Mouse (Mus musculus): ENCODE results near the gene Cyp1a2.
A peak's percentile ranks its signal among the peaks of the same experiment; 100 is the strongest.
"Not testable (repeated sequence)": the region's sequence is repeated elsewhere in the genome, so short reads cannot be mapped to it uniquely, and the experiment has no call there.

Gene Cyp1a2

DNA sequence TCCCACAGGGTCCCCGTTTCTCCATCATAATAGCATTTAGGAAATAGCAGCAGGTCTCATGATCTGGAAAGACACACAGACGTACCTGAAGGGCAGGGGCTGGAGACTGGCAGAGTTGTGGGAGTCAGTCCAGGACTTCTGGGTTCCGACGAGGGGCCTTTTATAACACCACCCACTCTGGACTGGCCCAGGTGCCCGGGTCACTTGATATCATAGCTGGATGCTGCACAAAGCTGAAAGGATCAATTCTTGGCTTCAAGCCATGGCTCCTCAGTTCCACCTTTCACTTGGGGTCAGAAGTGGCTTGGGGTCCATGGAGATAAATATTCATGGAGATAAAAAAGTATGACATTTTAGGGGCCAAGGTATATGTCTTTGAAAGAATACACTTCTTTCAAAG lies at the start of gene Cyp1a2:
Gene Cyp1a2 (minus strand): TSS at position 184 of the 400 bp plus-strand sequence.
- DNase-seq: no peak

DNA sequence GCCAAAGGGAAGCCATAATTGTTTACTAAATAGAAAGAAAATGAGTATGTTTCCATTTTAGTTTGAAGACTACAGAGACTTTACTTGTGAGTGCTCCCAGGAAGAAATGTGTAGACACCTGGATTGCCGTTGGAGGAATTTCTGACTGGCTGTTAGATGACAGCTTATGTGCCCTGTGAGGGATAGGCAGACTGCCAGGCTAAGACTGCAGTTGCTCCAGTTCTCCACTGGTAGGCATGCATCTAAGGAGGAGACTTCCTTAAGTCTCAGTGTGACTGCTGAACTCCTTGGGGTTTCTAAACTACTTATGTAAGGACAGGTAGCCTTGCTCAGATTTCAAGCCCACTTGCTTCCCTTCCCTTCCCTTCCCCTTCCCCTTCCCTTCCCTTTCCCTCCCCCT lies 44.8 kb upstream of the Cyp1a2 start:
- DNase-seq: no peak

DNA sequence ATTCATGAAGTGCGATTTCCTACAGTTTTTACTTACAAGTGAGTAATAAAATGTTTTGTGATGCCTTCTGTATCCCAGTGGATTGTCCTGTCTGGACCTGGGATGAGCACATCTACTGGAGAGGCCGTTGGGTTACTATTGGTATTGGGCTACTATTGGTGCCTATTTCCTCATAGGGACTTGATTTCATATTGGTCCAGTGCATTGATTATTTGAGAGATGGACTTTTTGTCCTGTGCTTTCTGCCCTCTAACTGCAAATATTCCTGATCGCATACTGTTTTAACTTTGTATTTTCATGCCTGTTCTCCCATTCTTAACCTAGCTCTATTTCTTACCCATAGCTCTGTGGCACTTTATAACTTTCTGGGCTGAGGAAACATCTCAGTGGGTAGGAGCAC lies 41.2 kb upstream of the Cyp1a2 start:
- DNase-seq: no peak

DNA sequence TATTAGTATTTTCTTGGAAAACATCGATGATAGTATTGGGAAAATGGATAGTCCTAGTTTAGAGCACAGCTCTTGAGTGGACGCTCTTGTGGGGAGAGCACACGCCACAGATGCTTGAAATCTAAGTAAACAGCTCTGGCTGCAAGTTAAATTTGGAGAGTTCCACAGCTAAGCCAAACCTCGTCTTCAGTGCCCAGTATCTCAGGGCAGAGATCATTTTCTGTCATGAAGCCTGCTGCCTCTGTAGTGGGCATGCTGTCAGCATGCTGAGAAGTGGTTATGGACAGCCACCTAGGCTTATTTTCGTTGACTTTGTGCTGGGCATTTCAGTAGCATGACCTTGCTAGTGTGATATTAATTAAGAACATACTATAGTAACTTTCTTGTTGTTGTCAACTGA lies 40.3 kb upstream of the Cyp1a2 start:
- DNase-seq: no peak

DNA sequence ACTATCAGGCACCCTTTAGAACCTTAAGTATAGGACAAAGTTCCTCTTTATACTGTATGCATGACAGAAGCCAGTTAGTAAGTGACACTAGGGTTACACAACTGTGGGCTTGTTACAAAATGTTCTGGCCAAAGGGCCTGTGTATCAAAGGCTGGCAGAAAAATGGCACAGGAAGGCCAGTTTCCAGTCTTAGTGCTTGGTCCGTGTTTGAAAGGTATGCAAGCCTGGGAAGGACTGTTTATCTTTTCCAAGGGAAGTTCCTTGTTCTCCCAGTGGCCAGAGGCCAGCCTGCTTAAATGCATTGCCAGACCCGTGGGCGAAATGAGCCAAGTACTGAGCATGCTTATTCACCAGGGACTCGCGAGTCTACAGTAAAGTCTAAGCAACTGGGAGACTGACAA lies 39.8 kb upstream of the Cyp1a2 start:
- peak; percentile 72 to 86 for DNase-seq

DNA sequence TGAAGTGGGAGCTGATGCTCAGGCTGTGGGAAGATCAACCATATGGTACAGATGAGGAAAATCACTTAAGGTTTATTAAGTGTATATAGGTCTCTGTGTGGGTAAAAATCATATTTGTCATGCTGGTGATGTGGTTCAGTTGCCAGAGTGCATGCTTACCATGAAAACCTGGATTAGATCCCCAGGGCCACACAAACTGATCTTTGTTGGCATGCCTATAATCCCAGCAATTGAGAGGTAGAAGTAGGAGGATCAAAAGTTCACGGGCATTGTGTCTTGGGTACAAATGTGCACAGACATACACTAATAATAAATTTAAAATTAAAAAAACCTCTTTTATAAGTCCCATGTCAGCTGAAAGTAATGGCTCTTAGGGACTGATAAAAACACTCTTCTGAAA lies 38.9 kb upstream of the Cyp1a2 start:
- DNase-seq: no peak

DNA sequence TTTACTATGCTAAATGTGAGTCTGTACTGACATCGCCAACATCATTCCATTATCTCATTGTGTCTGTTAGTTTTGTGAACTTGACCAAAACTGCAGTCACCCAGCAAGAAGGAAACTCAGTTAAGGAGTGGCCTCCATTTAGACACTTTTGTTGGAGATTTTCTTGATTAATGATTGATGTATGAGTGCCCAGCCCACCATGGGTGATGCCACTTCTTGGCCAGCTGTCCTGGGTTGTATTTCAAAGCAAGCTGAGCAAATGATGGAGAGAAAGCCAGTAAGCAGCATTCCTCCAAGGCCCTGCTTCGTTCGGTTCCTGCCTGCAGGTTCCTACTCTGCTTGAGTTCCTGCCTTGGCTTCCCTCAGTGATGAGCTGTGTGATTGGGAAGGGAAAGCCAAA lies 37.2 kb upstream of the Cyp1a2 start:
- DNase-seq: no peak

DNA sequence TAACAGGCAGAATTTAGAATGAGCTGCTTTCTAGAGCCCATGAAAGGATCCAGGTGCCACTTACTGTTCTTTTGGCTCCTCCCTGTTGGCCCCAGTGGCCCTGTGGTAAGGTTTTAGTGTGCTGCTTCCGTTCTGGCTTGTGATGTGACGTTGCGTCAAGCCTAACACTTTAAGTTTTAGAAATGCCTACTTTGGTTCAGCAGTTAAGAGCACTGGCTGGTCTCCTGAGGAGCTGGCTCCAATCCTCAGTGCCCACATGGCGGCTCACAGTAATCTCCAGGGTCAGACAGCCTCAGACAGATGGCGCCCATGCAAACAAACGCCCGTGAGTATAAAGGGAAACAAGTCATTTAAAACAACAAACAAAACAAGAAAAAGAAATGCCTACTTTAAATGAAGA lies 34.9 kb upstream of the Cyp1a2 start:
- no peak for DNase-seq

DNA sequence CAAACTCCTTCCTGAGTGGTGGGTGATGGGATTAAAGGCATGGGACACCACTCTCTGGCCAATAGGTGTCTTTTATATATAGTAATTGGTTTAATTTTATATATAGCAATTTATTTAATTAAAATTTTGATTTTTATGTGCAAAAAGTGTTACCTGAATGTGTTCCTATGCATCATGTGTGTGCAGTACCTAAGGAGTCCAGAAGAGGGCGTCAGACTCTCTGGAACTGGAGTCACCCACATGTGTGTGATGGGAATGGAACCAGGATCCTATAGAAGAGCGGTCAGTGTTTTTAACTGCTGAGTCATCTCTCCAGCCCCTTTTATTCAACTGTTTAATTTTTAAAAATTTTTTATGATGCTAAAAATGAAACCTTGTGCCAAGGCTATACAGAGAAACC lies 28.7 kb upstream of the Cyp1a2 start:
- no peak for DNase-seq

DNA sequence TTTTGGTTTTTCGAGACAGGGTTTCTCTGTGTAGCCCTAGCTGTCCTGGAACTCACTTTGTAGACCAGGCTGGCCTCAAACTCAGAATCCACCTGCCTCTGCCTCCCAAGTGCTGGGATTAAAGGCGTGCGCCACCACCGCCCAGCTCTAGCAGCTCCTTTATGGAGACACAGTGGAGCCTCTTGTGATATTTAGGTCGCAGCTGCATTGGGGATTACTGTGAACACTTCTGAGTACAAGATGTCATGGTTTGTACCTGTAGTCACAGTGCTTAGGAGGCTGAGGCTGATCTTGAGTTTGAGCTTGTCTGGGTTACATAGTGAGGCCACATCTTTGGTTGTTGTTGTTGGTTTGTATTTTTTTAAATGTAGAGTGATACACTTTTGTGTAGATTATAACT lies 26.7 kb upstream of the Cyp1a2 start:
- not testable (repeated sequence) for DNase-seq

DNA sequence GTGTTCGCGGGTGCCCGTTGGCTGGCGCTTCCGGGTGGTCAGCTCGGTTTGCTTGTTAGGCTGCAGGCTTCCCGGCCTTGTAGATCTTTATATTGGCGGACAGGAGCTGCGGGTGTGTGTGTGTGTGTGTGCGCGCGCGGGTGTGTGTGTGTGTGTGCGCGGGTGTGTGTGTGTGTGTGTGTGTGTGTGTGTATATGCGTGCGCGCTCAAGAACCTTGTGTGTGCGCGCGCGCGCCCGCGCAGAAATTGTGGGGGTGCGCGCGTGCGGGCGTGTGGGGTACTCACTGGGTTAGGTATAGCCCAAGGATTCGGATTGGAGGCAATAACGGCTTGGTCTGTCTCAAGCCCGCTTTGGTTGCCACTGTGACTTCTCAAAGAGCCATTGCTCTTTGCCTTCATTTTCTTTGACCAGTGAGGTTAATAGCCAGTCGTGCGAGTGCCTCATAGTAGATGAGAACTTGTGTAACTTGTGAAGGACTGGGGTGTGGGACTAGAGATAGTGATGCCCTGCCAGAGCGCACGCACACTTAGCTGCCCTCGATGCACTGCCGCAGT lies 25.3 kb upstream of the Cyp1a2 start:
- DNase-seq: peak; percentile 61 to 67

DNA sequence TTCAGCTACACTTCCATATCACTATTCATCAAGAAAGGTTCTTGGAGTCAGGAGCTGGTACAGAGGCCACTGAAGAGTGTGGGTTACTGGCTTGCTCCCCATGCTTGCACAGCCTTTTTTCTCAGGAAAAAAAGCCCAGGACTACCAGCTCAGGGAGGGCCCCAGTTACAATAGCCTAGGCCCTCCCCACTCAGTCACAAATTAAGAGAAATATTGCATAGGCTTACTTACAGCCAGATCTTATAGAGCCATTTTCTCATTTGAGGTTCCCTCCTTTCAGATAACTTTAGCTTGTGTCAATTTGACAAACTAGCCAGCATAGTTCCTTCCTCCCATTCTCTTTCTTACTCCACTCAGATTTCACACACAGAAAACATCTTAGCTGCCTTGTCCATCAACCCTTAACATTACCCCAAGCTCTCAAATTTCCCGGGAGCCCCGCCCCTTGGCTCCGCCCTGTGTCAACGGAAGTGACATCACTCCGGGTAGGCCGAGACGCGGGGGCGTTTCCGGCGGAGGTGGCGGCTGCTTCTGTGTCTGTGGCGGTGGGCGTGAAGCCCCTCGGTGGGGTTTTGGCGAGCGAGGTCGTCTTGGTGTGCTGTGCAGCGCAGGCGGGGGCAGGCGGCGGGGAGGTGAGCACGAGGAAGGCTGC lies 24.7 kb upstream of the Cyp1a2 start, which contains the start of gene Edc3:
Gene Edc3 (plus strand): TSS at position 473 of the 652 bp plus-strand sequence.
- DNase-seq: peak; percentile 95 to 96

DNA sequence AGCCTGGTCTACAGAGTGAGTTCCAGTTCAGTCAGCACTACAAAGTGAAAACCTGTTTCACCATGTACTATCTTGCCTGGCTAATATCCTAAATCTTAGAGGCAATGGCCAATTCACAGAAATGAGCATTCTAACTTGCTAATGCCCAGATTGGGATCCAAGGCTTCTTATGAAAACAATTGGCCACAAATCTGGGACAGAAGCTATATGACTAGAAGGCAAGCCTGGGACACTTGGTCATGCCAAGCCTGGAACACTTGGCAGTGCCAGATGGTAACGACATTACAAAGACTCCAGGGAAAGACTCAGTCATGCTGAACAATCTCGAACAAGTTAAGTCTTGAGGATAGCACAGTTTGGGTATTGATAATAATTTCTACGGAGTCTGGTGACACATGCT lies 23.0 kb upstream of the Cyp1a2 start:
- no peak for DNase-seq

DNA sequence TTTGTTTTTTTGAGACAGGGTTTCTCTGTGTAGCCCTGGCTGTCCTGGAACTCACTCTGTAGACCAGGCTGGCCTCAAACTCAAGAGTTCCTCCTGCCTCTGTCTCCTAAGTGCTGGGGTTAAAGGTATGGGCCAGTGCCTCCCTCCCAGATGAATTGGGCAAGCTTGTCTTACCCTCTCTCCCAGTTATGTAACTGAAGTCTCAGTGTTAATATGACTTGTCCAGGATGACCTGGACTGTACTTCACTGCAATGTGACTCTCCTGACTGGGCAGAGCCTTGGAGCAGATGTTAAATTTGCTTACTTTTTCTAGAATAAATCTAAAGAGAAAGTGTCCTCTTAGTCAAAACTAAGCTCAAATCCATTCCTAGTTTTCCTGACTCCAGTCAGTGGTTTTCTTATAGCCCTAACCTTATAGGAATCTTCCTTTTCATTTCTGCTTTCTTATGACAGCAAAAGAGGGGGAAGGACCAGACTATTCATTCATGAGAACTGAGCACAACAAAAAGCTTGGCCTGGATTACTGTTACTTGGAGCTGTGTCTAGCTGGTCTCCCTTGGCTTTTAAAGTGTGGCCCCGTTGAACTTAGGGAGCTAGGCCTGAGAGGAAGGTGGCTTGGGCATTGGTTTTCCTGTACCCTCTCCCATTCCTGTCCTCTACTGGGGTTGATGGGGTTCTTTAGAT lies 15.1 kb upstream of the Cyp1a2 start:
- DNase-seq: no peak

DNA sequence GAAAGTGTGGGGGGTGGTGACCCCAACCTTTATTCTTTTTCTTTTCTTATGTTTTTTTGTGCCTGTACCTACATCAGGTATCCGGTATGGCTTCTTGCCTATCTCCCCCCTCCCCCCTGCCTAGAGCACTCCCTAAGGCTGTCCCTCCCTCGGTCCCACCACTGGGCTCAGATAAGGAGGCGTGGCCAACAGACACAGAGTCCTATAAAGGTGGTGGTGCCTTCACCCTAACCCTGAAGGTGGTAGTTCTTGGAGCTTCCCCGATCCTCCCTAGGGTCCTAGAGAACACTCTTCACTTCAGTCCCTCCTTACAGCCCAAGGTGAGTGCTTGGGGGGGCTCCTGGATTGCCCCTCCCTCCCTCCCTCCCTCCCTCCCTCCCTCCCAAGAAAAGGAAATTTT lies 13.9 kb upstream of the Cyp1a2 start:
- no peak for DNase-seq

DNA sequence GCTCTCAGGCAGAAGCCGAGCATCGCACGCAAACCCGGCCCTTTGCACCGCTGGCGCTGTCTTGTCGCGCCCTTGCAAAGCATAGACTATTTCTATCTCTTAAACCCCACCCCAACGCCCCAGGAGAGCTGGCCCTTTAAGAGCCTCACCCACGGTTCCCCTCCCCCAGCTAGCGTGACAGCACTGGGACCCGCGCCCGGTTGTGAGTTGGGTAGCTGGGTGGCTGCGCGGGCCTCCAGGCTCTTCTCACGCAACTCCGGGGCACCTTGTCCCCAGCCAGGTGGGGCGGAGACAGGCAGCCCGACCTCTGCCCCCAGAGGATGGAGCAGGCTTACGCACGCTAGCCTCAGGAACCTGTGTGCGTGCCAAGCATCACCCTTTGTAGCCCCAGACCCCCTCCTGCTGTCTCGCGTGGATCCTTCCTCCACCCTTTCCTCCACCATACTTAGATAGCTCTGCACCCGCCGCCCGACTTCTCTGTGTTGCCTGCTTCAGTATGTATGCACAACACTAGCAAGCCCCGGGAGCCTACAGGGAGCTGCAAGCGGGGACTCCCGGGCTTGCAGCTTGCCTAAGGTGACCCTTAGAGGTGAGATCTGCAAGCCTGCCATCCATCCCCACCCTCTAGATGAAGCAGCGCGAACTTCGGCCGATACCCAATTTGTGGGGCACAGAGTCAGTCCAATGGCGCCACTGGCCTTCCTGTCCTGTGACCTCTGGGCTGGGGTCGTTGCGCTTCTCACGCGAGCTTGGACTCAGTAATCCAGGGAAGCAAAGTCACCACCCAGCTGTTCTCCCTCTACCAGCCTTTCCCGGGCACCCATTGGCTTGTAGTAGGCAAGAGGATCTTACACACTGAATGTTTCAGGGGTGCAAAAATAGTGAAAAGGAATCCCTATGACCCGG lies 13.1 kb upstream of the Cyp1a2 start:
- DNase-seq: peak; percentile 60 to 68

DNA sequence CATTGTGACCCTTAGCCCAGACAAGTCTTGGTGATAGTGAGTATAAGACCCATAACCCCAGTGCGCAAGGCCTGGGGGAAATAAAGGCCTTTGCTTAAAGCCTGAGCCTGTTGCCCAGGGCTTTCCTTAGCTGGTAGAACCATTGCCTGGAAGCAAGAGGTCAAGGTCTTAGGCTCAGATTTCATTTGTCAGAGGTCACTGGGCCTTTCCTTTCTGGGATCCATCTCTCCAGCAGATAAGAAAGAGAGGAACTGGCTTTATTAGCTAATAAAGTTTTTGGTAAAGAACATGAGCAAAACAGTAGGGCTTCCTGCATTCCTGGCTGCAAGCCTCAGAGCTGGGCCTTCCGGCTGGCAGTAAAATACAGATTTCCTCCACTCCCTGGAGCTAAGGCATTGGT lies 10.6 kb upstream of the Cyp1a2 start:
- DNase-seq: no peak

DNA sequence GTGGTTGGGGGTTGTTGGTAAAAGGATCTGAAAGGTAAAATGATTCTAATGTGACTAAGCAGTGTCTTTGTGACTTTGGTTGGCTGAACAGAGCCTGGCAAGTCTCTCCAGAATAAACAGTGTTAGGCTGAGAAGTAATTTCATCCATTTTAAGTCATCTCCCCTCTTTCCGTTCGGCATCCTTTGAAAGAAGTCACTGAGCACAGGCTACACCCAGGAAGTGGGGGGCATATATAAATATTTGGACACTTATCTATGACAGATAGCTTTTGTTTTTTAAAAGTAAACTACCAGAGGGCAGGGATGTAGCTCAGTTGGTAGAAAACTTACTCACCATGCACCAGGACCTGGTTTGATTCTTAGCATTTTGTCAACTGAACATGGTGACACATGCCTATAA lies 5.1 kb upstream of the Cyp1a2 start:
- no peak for DNase-seq

DNA sequence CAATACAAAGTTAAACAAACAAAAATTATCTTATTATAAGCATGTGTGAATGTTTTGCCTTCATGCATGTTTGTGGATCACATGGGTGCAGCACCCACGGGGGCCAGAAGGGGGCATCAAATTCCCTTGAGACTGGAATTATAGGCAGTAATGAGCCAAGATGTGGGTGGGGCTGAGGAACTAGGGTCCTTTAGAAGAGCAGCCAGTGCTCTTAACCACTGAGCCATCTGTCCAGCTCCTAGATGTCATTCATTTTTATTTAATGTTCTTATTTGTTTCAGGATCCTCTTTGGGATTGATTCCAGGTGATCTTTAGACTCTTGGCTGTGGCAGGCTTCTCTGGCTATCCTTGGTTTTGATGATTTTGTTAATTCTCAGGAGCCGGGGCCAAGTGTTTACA lies 4.7 kb upstream of the Cyp1a2 start:
- peak; percentile 52 to 70 for DNase-seq

DNA sequence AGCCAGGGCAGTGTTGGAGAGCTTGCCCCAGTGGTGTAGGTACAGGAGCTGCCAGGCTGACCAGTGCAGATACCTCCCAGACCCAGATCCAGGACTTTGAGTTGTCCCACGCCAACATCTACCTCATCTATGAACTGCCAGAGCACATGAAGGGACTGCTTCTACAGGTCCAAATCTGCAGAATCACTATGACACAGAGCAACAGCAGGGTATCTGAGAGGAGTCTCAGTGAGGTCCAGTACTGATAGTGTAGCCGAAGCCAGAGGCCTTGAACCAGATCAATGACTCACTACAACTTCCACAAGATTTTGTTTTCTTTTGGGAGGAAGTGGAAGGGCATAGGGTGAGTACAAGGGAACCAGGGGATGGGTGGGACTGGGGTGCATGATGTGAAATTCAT lies 4.2 kb upstream of the Cyp1a2 start, which contains the start of gene Cyp1a1:
Gene Cyp1a1 (plus strand): TSS at position 178 of the 400 bp plus-strand sequence.
- no peak for DNase-seq

DNA sequence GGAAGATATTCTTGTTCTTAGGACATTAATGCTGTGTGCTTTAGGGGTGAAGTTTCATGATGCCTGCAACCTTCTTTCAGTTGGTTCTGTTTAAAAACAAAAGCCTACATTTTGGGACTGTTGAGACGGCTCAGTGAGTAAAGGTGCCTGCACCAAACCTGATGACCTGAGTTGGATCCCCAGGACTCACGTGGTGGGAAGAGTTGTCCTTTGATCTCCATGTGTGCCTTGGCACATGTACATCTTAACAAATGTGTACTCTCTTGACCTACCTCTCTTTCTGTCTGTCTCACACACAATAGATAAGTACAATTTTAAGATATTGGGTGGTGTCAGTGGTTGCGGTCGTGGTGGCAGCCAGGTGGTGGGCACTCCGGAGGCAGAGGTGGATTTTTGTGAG lies 2.5 kb upstream of the Cyp1a2 start:
- no peak for DNase-seq

DNA sequence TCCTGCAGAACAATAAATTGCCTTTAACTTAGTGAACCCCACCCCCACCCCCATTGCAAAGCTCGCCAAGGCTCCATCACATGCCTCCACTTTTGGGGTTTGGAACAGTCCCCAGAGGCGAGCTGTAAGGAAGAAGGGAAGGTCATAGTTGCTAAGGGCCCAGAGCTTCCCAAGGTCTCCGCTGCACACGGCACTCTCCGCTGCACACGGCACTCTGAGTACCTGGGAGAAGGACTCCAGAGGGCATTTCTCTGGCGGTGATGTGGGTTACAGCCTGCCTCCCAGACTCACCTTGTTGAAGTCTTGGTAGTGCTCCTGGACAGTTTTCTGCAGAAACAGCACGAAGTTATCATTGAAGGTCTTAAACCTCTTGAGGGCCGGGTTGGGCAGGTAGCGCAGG lies 2.1 kb downstream of the Cyp1a2 start:
- DNase-seq: no peak

DNA sequence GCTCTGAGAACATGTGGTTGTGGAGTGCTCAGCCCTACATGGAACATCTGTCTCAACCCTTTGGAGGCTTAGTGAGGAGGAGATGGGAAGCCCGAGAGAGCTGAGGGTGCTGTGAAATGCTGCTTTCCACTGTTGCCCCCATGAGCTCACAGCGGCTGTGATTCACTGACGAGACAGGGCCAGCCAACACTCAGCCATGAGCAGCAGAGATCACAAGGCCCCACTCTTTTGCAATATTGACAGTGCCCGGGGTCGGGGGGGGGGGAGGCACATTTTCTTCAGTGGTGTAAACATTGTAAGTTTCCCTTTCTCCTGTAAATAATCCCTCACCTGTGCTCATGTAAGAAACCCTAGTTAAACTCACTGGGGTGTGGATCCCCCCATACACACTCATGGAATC lies 12.0 kb downstream of the Cyp1a2 start:
- no peak for DNase-seq
